Mouse (Mus musculus): Measurements from ENCODE around the gene 1700001P01Rik.
"Not testable (repeated sequence)": the region's sequence is repeated elsewhere in the genome, so short reads cannot be mapped to it uniquely, and the experiment has no call there.

DNA sequence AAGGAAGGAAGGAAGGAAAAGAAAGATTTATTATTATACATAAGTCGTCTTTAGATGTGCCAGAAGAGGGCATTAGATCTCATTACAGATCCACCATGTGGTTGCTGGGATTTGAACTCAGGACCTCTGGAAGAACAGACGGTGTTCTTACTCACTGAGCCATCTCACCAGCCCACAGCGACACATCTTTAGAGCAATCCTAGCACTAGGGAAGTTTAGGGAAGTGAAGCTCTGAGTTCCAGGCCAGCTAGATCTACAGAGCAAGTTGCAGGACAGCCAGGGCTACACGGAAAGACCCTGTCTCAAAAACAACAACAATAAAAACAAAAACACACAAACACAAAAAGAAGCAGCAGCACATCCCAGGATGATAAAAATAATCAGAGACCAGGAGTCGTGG, 40.9 kb downstream of the 1700001P01Rik start:
- TF ChIP-seq POLR2A (IDR thresholded peaks at IDR 0.05; ENCODE audit: low read depth, low read length); CTCF (IDR thresholded peaks at IDR 0.05; ENCODE audit: extremely low read depth, insufficient read length, insufficient replicate concordance, low read depth, low read length): not testable (repeated sequence)

Data from small intestine, adult 2 months (tissue).